Mouse (Mus musculus) lung, postnatal 0 days (tissue): ENCODE data around the gene Slc26a10. TPM values are rescaled to one million over a fixed set of nuclear protein-coding genes. Genes with fewer than 3 reads are reported as not detected.

Source experiments
- ATAC-seq: fragments of 200-750 bp; cut with Nextera tagmentation; 2 replicates; pipeline ENCODE4 v1.8.0; 2017; ENCODE audit warnings: moderate library complexity
- DNase-seq: peaks from one replicate; pipeline ENCODE4 v3.0.0-alpha.2; 2016; ENCODE audit warnings: low spot score
- H3K27ac ChIP-seq: fragments of 300-500 bp; sonication (generic); 2 replicates; pipeline ENCODE4 v1.5.1; 2014; ENCODE audit warnings: antibody characterized with exemption, mild to moderate bottlenecking, low read length, mixed read lengths
- H3K27me3 ChIP-seq: fragments of 300-500 bp; sonication (generic); replicated peaks from 2 replicates; pipeline ENCODE4 v1.6.1; 2014; ENCODE audit warnings: low read length, mixed read lengths; ENCODE audit not compliant: insufficient read depth
- H3K36me3 ChIP-seq: fragments of 300-500 bp; sonication (generic); 2 replicates; pipeline ENCODE4 v1.6.1; 2014; ENCODE audit warnings: low read length, mixed read lengths; ENCODE audit not compliant: insufficient read depth
- H3K4me1 ChIP-seq: fragments of 300-500 bp; sonication (generic); 2 replicates; pipeline ENCODE4 v1.6.1; 2014; ENCODE audit warnings: antibody characterized with exemption, low read depth, low read length, mixed read lengths; ENCODE audit not compliant: insufficient read depth
- H3K4me2 ChIP-seq: fragments of 300-500 bp; sonication (generic); replicated peaks from 2 replicates; pipeline ENCODE4 v1.6.1; 2014; ENCODE audit warnings: low read depth, mild to moderate bottlenecking, low read length, moderate library complexity, mixed read lengths
- H3K4me3 ChIP-seq: fragments of 300-500 bp; sonication (generic); 2 replicates; pipeline ENCODE4 v1.5.1; 2014; ENCODE audit warnings: low read depth, low read length
- H3K9ac ChIP-seq: fragments of 300-500 bp; sonication (generic); replicated peaks from 2 replicates; pipeline ENCODE4 v1.6.1; 2014; ENCODE audit warnings: low read depth, mild to moderate bottlenecking
- H3K9me3 ChIP-seq: fragments of 300-500 bp; sonication (generic); 2 replicates; pipeline ENCODE4 v1.6.1; 2016; ENCODE audit warnings: low read length, mixed read lengths
- CTCF ChIP-seq: IDR thresholded peaks from 2 replicates; pipeline ENCODE4 v1.5.1; 2016; ENCODE audit warnings: antibody characterized with exemption, mild to moderate bottlenecking
- EP300 ChIP-seq: IDR thresholded peaks from 2 replicates; pipeline ENCODE4 v1.6.1; 2016; ENCODE audit warnings: antibody characterized with exemption, mild to moderate bottlenecking, control low read depth
- WGBS: fragments of 180-500 bp; shearing (Covaris S2); extraction: QIAGEN DNeasy Blood & Tissue Kit; methylation state at CpG from one replicate; pipeline ENCODE4 v1.1.7; 2014; 5-methylcytosine and 5-hydroxymethylcytosine counted together
- polyA plus RNA-seq: library from polyadenylated mRNA; unstranded; fragments of >200 nt; fragmentation: Nextera tagmentation; extraction: Ambion mirVana; gene quantifications from 2 replicates; pipeline ENCODE4 v1.2.1, GENCODE M21; 2015

The Slc26a10 gene
- polyA plus RNA-seq, 1 experiment from 2014 or later, result 1.0 TPM

DNA sequence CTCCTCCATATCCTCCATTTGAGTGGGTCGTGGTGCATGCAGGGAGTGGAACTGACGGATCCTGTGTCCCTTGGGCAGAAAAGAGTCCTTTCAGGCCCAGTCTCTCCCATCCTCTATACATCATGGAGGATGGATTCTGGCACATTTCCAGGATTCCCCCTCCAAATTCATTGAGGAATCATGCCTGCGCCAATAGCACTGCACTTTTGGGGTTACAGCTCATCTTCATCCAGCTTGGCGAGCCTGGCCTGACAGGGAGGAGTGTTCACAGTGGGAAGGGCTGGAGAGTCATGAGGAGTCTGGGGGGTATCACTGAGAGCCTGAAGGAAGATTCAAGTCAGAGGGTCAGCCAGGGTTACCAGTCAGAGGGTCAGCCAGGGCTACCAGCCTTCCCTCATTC lies 2.2 kb upstream of the Slc26a10 start:
- Histone ChIP-seq H3K27ac (no peak overlapping the region), H3K4me1 (peaks cover 4% of the 10 kb centered on the region), H3K4me3 (no peak overlapping the region), H3K36me3 (no peaks in the 10 kb centered on the region), H3K27me3 (peaks cover 40% of the 10 kb centered on the region), H3K9me3 (no peaks in the 10 kb centered on the region), H3K9ac (no peak overlapping the region), H3K4me2 (no peak overlapping the region)
- ATAC-seq, result no peak
- TF ChIP-seq CTCF, result no peak
- no peak for DNase-seq
- WGBS, result 84% methylated on average over 4 of the region's 4 CpGs

DNA sequence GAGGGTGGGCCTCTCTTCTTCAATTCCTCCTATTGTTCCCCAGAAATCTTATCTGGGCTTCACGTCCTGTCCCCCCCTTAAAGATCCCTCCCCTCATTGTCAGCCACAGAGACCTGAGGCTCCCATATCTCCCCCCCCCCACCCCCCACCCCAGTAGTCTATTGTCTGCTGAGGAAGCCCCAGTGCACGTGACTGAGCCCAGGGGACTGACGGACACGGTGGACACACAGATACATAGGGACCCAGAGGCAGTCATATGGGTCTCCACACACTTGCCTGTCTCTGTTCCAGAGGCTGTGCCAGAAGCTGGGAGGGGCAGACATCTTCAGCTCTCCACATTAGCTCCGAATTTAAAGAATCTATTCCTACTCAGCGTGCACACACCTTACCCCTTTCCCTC lies 1.1 kb upstream of the Slc26a10 start:
- Histone ChIP-seq H3K36me3 (no peaks in the 10 kb centered on the region), H3K9me3 (no peaks in the 10 kb centered on the region), H3K4me2 (no peak overlapping the region), H3K4me3 (no peak overlapping the region), H3K27me3 (peaks cover 50% of the 10 kb centered on the region), H3K27ac (no peak overlapping the region), H3K9ac (no peak overlapping the region), H3K4me1 (peaks cover 4% of the 10 kb centered on the region)
- DNase-seq (no peak), ATAC-seq (no peak)
- TF ChIP-seq CTCF, result no peak
- no peak for TF ChIP-seq EP300
- WGBS, result 55% methylated on average over 6 of the region's 6 CpGs

DNA sequence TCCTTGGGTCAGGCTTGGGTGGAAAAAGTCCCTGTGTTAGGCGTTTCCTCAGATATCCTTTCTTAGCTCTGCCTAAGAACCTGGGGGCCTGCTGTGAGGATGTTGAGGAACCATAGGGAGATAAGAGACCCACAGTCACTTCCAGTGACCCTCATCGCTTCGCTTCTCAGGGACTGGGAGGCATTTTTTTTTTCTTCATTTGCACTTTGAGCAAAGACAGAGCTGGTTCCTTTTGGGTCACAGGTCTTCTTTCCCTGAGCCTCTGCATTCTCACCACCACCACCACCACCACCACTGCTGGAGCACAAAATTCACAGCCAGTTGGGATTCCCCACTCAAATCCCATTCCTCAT lies 226 bp upstream of the Slc26a10 start:
- H3K4me3 ChIP-seq, result no peak overlapping the region
- no peaks in the 10 kb centered on the region for H3K9me3 ChIP-seq
- H3K4me2 ChIP-seq, result no peak overlapping the region
- H3K9ac ChIP-seq, result no peak overlapping the region
- no peak overlapping the region for H3K27ac ChIP-seq
- ATAC-seq (no peak), DNase-seq (no peak)
- peaks cover 57% of the 10 kb centered on the region for H3K27me3 ChIP-seq
- WGBS, result 36% methylated on average over 3 of the region's 3 CpGs
- H3K4me1 ChIP-seq, result peaks cover 4% of the 10 kb centered on the region
- H3K36me3 ChIP-seq, result no peaks in the 10 kb centered on the region
- no peak for TF ChIP-seq CTCF
- no peak for TF ChIP-seq EP300

DNA sequence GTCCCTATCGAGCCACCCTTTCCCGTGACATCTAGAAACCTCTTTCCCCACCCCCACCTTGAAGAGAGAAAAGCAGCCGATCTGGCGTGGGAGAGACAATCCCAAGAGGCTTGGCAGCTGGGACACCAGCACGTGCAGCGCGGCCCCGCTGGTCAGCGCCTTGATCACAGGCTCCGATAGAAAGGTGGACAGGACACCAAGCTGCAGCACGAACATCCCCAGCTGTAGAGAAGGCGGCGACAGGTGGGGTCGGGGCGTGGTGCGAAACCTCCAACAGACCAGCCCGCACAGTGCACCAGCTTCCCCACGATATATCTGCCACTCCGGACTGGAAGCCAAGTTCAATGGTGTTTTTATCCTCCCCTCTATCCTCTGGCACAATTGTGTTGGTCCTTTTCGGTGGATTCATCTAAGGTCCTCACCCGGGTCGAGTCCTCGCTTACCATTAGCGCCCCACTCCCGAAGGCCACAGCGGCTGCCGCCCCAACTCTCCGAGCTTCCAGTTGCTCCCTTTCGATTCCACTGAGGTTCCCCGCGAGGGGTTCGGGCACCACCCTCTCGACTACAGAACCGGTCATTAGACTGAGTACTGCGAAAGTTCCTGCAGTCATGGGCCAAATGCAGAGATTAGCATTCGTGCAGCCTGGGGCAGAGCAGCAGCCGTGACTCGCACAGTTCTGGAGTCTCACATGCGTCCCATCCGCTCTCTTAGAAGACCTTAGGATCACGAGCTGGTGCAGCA lies 2.0 kb downstream of the Slc26a10 start:
- no peaks in the 10 kb centered on the region for H3K9me3 ChIP-seq
- peak overlapping the region; percentile 51 for H3K4me2 ChIP-seq
- WGBS, result 5% methylated on average over 41 of the region's 41 CpGs
- TF ChIP-seq CTCF (no peak), EP300 (no peak)
- H3K27me3 ChIP-seq, result peaks cover 57% of the 10 kb centered on the region
- no peak overlapping the region for H3K27ac ChIP-seq
- no peak overlapping the region for H3K9ac ChIP-seq
- H3K4me1 ChIP-seq, result peaks cover 4% of the 10 kb centered on the region
- DNase-seq (no peak), ATAC-seq (no peak)
- no peaks in the 10 kb centered on the region for H3K36me3 ChIP-seq
- peak overlapping the region; percentile 19; the same call in 1 of the 2 replicates for H3K4me3 ChIP-seq

DNA sequence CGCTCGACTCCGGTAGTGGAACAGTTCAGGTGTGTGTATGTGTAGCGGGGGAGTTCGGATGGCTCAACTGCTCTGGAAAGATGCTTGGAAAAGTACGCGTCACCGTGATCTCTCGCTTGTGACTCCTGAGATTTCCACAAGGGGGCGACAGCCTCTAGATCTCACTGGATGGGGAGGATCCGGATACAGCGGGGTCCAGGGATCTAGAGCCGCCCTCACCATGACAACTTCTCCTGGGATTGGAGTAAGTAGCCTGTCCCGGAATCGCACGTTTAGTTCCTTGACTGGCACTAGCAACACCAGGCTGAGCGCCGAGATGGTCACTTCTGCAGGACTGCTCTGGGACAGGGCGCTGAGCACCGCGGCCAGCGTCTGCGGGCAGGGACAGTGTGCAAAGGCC lies 2.7 kb downstream of the Slc26a10 start:
- no peaks in the 10 kb centered on the region for H3K9me3 ChIP-seq
- H3K4me2 ChIP-seq, result peak overlapping the region; percentile 51
- under 1% methylated on average over 23 of the region's 23 CpGs for WGBS
- H3K27me3 ChIP-seq, result peaks cover 56% of the 10 kb centered on the region
- H3K4me3 ChIP-seq, result peak overlapping the region; percentile 19
- no peaks in the 10 kb centered on the region for H3K36me3 ChIP-seq
- TF ChIP-seq EP300 (no peak), CTCF (peak; percentile 90)
- H3K9ac ChIP-seq, result no peak overlapping the region
- peak; percentile 64 for ATAC-seq
- H3K27ac ChIP-seq, result no peak overlapping the region
- peak; percentile 84 for DNase-seq
- peaks cover 4% of the 10 kb centered on the region for H3K4me1 ChIP-seq

DNA sequence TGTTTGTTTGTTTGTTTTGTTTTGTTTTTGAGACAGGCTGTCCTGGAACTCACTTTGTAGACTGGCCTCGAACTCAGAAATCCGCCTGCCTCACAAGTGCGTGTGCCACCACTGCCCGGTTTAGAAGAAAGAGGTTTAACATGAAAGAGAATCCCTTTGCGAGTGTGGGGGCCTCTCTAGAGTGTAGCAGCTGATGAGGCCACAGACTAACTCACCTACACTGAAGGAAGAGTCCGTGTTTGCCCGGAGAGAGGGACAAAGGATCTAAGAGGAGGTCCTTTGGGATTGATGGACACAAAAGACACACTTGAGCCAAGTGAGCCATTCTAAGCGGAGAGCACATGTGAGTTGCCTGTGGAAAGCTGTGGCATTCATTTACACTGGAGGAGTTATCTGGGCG lies 3.2 kb downstream of the Slc26a10 start:
- Histone ChIP-seq H3K4me2 (no peak overlapping the region), H3K4me1 (peaks cover 4% of the 10 kb centered on the region), H3K27me3 (peaks cover 53% of the 10 kb centered on the region), H3K36me3 (no peaks in the 10 kb centered on the region), H3K9ac (no peak overlapping the region), H3K4me3 (no peak overlapping the region), H3K9me3 (no peaks in the 10 kb centered on the region), H3K27ac (no peak overlapping the region)
- ATAC-seq (no peak), DNase-seq (no peak)
- WGBS, result 13% methylated on average over 9 of the region's 9 CpGs
- TF ChIP-seq CTCF (no peak), EP300 (no peak)
